Mouse (Mus musculus): ENCODE measurements around the gene Ifnb1. TPM values are rescaled to one million over a fixed set of nuclear protein-coding genes. Genes with fewer than 3 reads are reported as not detected.

Ifnb1 gene
- total and polyA plus RNA-seq, 2 experiments from 2014 or later, result not detected

- no peaks in the 10 kb centered on the region for H3K9me3 ChIP-seq (ENCODE audit: low read length)
- no peak overlapping the region for H3K9ac ChIP-seq (replicated peaks; ENCODE audit: low read length, poor library complexity, severe bottlenecking)
- no peaks in the 10 kb centered on the region for H3K4me1 ChIP-seq (ENCODE audit: insufficient read depth, low read length)
- 77% methylated on average over 4 of the region's 4 CpGs for WGBS
- TF ChIP-seq CTCF (IDR thresholded peaks at IDR 0.05), result no peak
- no peaks in the 10 kb centered on the region for H3K36me3 ChIP-seq (ENCODE audit: insufficient read depth, low read length)
- H3K27me3 ChIP-seq (ENCODE audit: insufficient read depth, low read length), result no peaks in the 10 kb centered on the region
- no peak overlapping the region for H3K4me2 ChIP-seq (ENCODE audit: low read depth, low read length, poor library complexity, severe bottlenecking)
- H3K4me3 ChIP-seq (ENCODE audit: low read depth, low read length), result no peak overlapping the region
- no peak overlapping the region for H3K27ac ChIP-seq (ENCODE audit: low read depth, low read length)
- DNase-seq (ENCODE audit: low spot score) (no peak), ATAC-seq (ENCODE audit: low FRiP score) (no peak)
These were observed 45.9 kb downstream of the Ifnb1 start for GRCm38 (mm10) chr4:88476511-88477210.

- Histone ChIP-seq H3K9me3 (ENCODE audit: low read length) (no peaks in the 10 kb centered on the region), H3K27ac (ENCODE audit: low read depth, low read length) (no peak overlapping the region), H3K4me2 (ENCODE audit: low read depth, low read length, poor library complexity, severe bottlenecking) (no peak overlapping the region), H3K36me3 (ENCODE audit: insufficient read depth, low read length) (no peaks in the 10 kb centered on the region), H3K4me3 (ENCODE audit: low read depth, low read length) (no peak overlapping the region), H3K4me1 (ENCODE audit: insufficient read depth, low read length) (no peaks in the 10 kb centered on the region), H3K27me3 (ENCODE audit: insufficient read depth, low read length) (no peaks in the 10 kb centered on the region), H3K9ac (replicated peaks; ENCODE audit: low read length, poor library complexity, severe bottlenecking) (no peak overlapping the region)
- ATAC-seq (ENCODE audit: low FRiP score), result no peak
- no peak for TF ChIP-seq CTCF (IDR thresholded peaks at IDR 0.05)
- 91% methylated on average over 3 of the region's 3 CpGs for WGBS
- no peak for DNase-seq (ENCODE audit: low spot score)
These were observed 46.5 kb downstream of the Ifnb1 start for GRCm38 (mm10) chr4:88476084-88476483.

Other genes starting within 250 kb of the Ifnb1 start
- 2.6 and 4.7 TPM in 2 replicates for gene Hacd4, start 83.8 kb downstream of the Ifnb1 start, total RNA-seq (2014; rRNA removed)
- 3.7 and 4.1 TPM in 2 replicates for gene Hacd4, start 83.8 kb downstream of the Ifnb1 start, polyA plus RNA-seq (2015; fragmentation: Nextera tagmentation; extraction: Ambion mirVana)
- not detected in 2 replicates for gene Ifna15, start 35.5 kb upstream of the Ifnb1 start, total RNA-seq (2014; rRNA removed)
- gene Ifna15, start 35.5 kb upstream of the Ifnb1 start, polyA plus RNA-seq (2015; fragmentation: Nextera tagmentation; extraction: Ambion mirVana), result not detected in 2 replicates
- not detected in 2 replicates for gene Ifna14, start 49.0 kb upstream of the Ifnb1 start, total RNA-seq (2014; rRNA removed)
- gene Ifna14, start 49.0 kb upstream of the Ifnb1 start, polyA plus RNA-seq (2015; fragmentation: Nextera tagmentation; extraction: Ambion mirVana), result not detected in 2 replicates
- not detected in 2 replicates for gene Ifna9, start 69.6 kb upstream of the Ifnb1 start, total RNA-seq (2014; rRNA removed)
- gene Ifna9, start 69.6 kb upstream of the Ifnb1 start, polyA plus RNA-seq (2015; fragmentation: Nextera tagmentation; extraction: Ambion mirVana), result not detected in 2 replicates
- not detected in 2 replicates for gene Ifna12, start 80.6 kb upstream of the Ifnb1 start, total RNA-seq (2014; rRNA removed)
- gene Ifna12, start 80.6 kb upstream of the Ifnb1 start, polyA plus RNA-seq (2015; fragmentation: Nextera tagmentation; extraction: Ambion mirVana), result not detected in 2 replicates
- gene C87499, start 111.6 kb upstream of the Ifnb1 start, total RNA-seq (2014; rRNA removed), result not detected in 2 replicates
- not detected in 2 replicates for gene C87499, start 111.6 kb upstream of the Ifnb1 start, polyA plus RNA-seq (2015; fragmentation: Nextera tagmentation; extraction: Ambion mirVana)
- not detected in 2 replicates for gene Ifna13, start 121.7 kb upstream of the Ifnb1 start, total RNA-seq (2014; rRNA removed)
- not detected in 2 replicates for gene Ifna13, start 121.7 kb upstream of the Ifnb1 start, polyA plus RNA-seq (2015; fragmentation: Nextera tagmentation; extraction: Ambion mirVana)
- gene Ifna16, start 154.2 kb upstream of the Ifnb1 start, total RNA-seq (2014; rRNA removed), result not detected in 2 replicates
- not detected in 2 replicates for gene Ifna16, start 154.2 kb upstream of the Ifnb1 start, polyA plus RNA-seq (2015; fragmentation: Nextera tagmentation; extraction: Ambion mirVana)
- not detected in 2 replicates for gene Ifna2, start 161.1 kb upstream of the Ifnb1 start, total RNA-seq (2014; rRNA removed)
- not detected in 2 replicates for gene Ifna2, start 161.1 kb upstream of the Ifnb1 start, polyA plus RNA-seq (2015; fragmentation: Nextera tagmentation; extraction: Ambion mirVana)
- gene Ifnab, start 168.6 kb upstream of the Ifnb1 start, total RNA-seq (2014; rRNA removed), result not detected in 2 replicates
- not detected in 2 replicates for gene Ifnab, start 168.6 kb upstream of the Ifnb1 start, polyA plus RNA-seq (2015; fragmentation: Nextera tagmentation; extraction: Ambion mirVana)
- 0.71 TPM in 1 of 2 replicates, not detected in the other for gene Gm26566, start 199.0 kb upstream of the Ifnb1 start, total RNA-seq (2014; rRNA removed)
- 0.49 and 1.3 TPM in 2 replicates for gene Gm26566, start 199.0 kb upstream of the Ifnb1 start, polyA plus RNA-seq (2015; fragmentation: Nextera tagmentation; extraction: Ambion mirVana)
- 148 and 172 TPM in 2 replicates for gene Klhl9, start 199.7 kb upstream of the Ifnb1 start, total RNA-seq (2014; rRNA removed)
- 77.6 and 82.5 TPM in 2 replicates for gene Klhl9, start 199.7 kb upstream of the Ifnb1 start, polyA plus RNA-seq (2015; fragmentation: Nextera tagmentation; extraction: Ambion mirVana)
- gene Gm13271, start 232.1 kb upstream of the Ifnb1 start, total RNA-seq (2014; rRNA removed), result not detected in 2 replicates
- not detected in 2 replicates for gene Gm13271, start 232.1 kb upstream of the Ifnb1 start, polyA plus RNA-seq (2015; fragmentation: Nextera tagmentation; extraction: Ambion mirVana)
- gene Gm13283, start 237.3 kb upstream of the Ifnb1 start, total RNA-seq (2014; rRNA removed), result not detected in 2 replicates
- not detected in 2 replicates for gene Gm13283, start 237.3 kb upstream of the Ifnb1 start, polyA plus RNA-seq (2015; fragmentation: Nextera tagmentation; extraction: Ambion mirVana)

Measured in midbrain, postnatal 0 days (tissue).